ENCODE assay signal across 16 mouse cellular contexts in genomic region chr19:46547565-46547964, GRCm38 (mm10). TPM values are rescaled to one million over a fixed set of nuclear protein-coding genes. Genes with fewer than 3 reads are reported as not detected.
DNase-seq lines count a peak whose midpoint lies in the region; ATAC-seq and TF ChIP-seq lines count a peak whose summit lies in the region.
"Had no signal": no experiment of that assay in that cellular context is flagged by ENCODE, and none has a peak within 500 bp of the region (broad histone marks: within the 10 kb centered on the region; RNA-seq: fewer than 3 reads in every experiment).

No protein-coding gene starts in this region.

- no peaks in the 10 kb centered on the region for H3K4me1 ChIP-seq in heart, embryonic 15.5 days (replicated peaks)
- peaks cover 4% of the 10 kb centered on the region; the same call in 1 of the 2 replicates for H3K4me1 ChIP-seq in lung, postnatal 0 days (ENCODE audit: insufficient read depth, low read depth, low read length)
- H3K4me1 ChIP-seq in hindbrain, embryonic 13.5 days (replicated peaks): peaks cover 12% of the 10 kb centered on the region; the same call in 1 of the 2 replicates
- H3K4me1 ChIP-seq in neural tube, embryonic 14.5 days (ENCODE audit: control insufficient read depth, insufficient read depth, low read length): no peaks in the 10 kb centered on the region
- H3K4me1 ChIP-seq: limb, embryonic 10.5 days; stomach, embryonic 15.5 days had no signal

- no peak for TF ChIP-seq CTCF in lung, postnatal 0 days (IDR thresholded peaks at IDR 0.05)

- no peak for DNase-seq in heart, postnatal 36 days
- peak; percentile 32 for DNase-seq in lung, postnatal 0 days (ENCODE audit: low spot score)
- DNase-seq in lung, adult 18-20 months: no peak
- DNase-seq in cerebellum, adult 11 months: no peak
- DNase-seq in testis, postnatal 14 days (ENCODE audit: low spot score): no peak
- DNase-seq: adrenal gland, postnatal 10 days; cerebellum, postnatal 25 days; gastrocnemius, postnatal 10 days; kidney, postnatal 25 days; thymus, postnatal 25 days had no signal

- no peak overlapping the region for H3K9ac ChIP-seq in heart, embryonic 15.5 days
- H3K9ac ChIP-seq in lung, postnatal 0 days (replicated peaks; ENCODE audit: low read depth): no peak overlapping the region
- H3K9ac ChIP-seq in hindbrain, embryonic 13.5 days: no peak overlapping the region
- H3K9ac ChIP-seq in neural tube, embryonic 14.5 days (replicated peaks; ENCODE audit: low read depth, low read length): no peak overlapping the region
- H3K9ac ChIP-seq: liver, embryonic 15.5 days; stomach, embryonic 15.5 days had no signal

- no peaks in the 10 kb centered on the region for H3K9me3 ChIP-seq in heart, embryonic 15.5 days (replicated peaks)
- no peaks in the 10 kb centered on the region for H3K9me3 ChIP-seq in lung, postnatal 0 days (ENCODE audit: low read length)
- no peaks in the 10 kb centered on the region for H3K9me3 ChIP-seq in hindbrain, embryonic 13.5 days
- no peaks in the 10 kb centered on the region for H3K9me3 ChIP-seq in neural tube, embryonic 14.5 days (ENCODE audit: control insufficient read depth, low read length)
- H3K9me3 ChIP-seq: limb, embryonic 10.5 days; liver, embryonic 15.5 days; stomach, embryonic 15.5 days had no signal

- H3K27ac ChIP-seq in heart, embryonic 15.5 days: no peak overlapping the region
- H3K27ac ChIP-seq in lung, postnatal 0 days (ENCODE audit: low read length): peak overlapping the region; percentile 32; the same call in 1 of the 2 replicates
- peak overlapping the region; percentile 75 for H3K27ac ChIP-seq in hindbrain, embryonic 13.5 days
- H3K27ac ChIP-seq in neural tube, embryonic 14.5 days (ENCODE audit: low read depth, low read length): peak overlapping the region; percentile 41
- H3K27ac ChIP-seq: limb, embryonic 10.5 days; liver, embryonic 15.5 days; stomach, embryonic 15.5 days had no signal

- TF ChIP-seq EP300 in lung, postnatal 0 days (IDR thresholded peaks at IDR 0.05): no peak

- WGBS in heart, embryonic 15.5 days: 72% methylated on average over 6 of the region's 6 CpGs
- WGBS in lung, postnatal 0 days: 57% methylated on average over 6 of the region's 6 CpGs
- WGBS in hindbrain, embryonic 13.5 days: 66% methylated on average over 6 of the region's 6 CpGs
- 61% methylated on average over 6 of the region's 6 CpGs for WGBS in neural tube, embryonic 14.5 days

- no peaks in the 10 kb centered on the region for H3K27me3 ChIP-seq in heart, embryonic 15.5 days
- H3K27me3 ChIP-seq in lung, postnatal 0 days (replicated peaks; ENCODE audit: insufficient read depth, low read length): no peaks in the 10 kb centered on the region
- H3K27me3 ChIP-seq in hindbrain, embryonic 13.5 days: no peaks in the 10 kb centered on the region
- H3K27me3 ChIP-seq in neural tube, embryonic 14.5 days (ENCODE audit: control insufficient read depth, insufficient read depth, low read length): no peaks in the 10 kb centered on the region
- H3K27me3 ChIP-seq: liver, embryonic 15.5 days; stomach, embryonic 15.5 days had no signal

- no peak overlapping the region for H3K4me2 ChIP-seq in heart, embryonic 15.5 days
- H3K4me2 ChIP-seq in lung, postnatal 0 days (replicated peaks; ENCODE audit: low read depth, low read length): no peak overlapping the region
- no peak overlapping the region for H3K4me2 ChIP-seq in hindbrain, embryonic 13.5 days
- H3K4me2 ChIP-seq in neural tube, embryonic 14.5 days (ENCODE audit: low read depth, low read length): no peak overlapping the region
- H3K4me2 ChIP-seq: liver, embryonic 15.5 days; stomach, embryonic 15.5 days had no signal

- 0 out of 2 replicates have a peak, but pooled peaks have one; percentile 60 for ATAC-seq in heart, embryonic 15.5 days (replicated peaks; ENCODE audit: insufficient number of reproducible peaks, insufficient read depth, low FRiP score, low read depth)
- ATAC-seq in lung, postnatal 0 days: peak; percentile 62
- ATAC-seq in hindbrain, embryonic 13.5 days (ENCODE audit: low FRiP score): no peak
- no peak for ATAC-seq in neural tube, embryonic 14.5 days (ENCODE audit: low read depth)

- no peak overlapping the region for H3K4me3 ChIP-seq in heart, embryonic 15.5 days
- no peak overlapping the region for H3K4me3 ChIP-seq in lung, postnatal 0 days (ENCODE audit: low read depth, low read length)
- H3K4me3 ChIP-seq in hindbrain, embryonic 13.5 days: no peak overlapping the region
- no peak overlapping the region for H3K4me3 ChIP-seq in neural tube, embryonic 14.5 days (ENCODE audit: low read depth, low read length)
- H3K4me3 ChIP-seq: limb, embryonic 10.5 days; liver, embryonic 15.5 days; stomach, embryonic 15.5 days had no signal

- peaks cover 20% of the 10 kb centered on the region for H3K36me3 ChIP-seq in heart, embryonic 15.5 days
- H3K36me3 ChIP-seq in lung, postnatal 0 days (ENCODE audit: insufficient read depth, low read length): no peaks in the 10 kb centered on the region
- H3K36me3 ChIP-seq in hindbrain, embryonic 13.5 days: peaks cover 69% of the 10 kb centered on the region
- peaks cover 25% of the 10 kb centered on the region for H3K36me3 ChIP-seq in neural tube, embryonic 14.5 days (ENCODE audit: control insufficient read depth, insufficient read depth, low read length)

- intact Hi-C loops in heart, postnatal 36 days (cut with DNase I): no loop called here

RNA-seq across cellular contexts. Expression of gene Arl3, which starts 25.4 kb away (rescaled TPM):
- 86.9 and 91.8 TPM in 2 replicates for polyA plus RNA-seq in heart, embryonic 15.5 days (2015; fragmentation: Nextera tagmentation; extraction: Ambion mirVana)
- total RNA-seq in heart, postnatal 36 days (2021): 10 to 100 TPM; 38.5 to 40.4 TPM
- polyA plus RNA-seq in lung, postnatal 0 days (2015; fragmentation: Nextera tagmentation; extraction: Ambion mirVana): 52.6 and 70.9 TPM in 2 replicates
- polyA plus RNA-seq in hindbrain, embryonic 13.5 days (2015; fragmentation: Nextera tagmentation; extraction: Ambion mirVana): 212 and 220 TPM in 2 replicates
- 134 and 160 TPM in 2 replicates for polyA plus RNA-seq in neural tube, embryonic 14.5 days (2014; fragmentation: Nextera tagmentation; extraction: Ambion mirVana)

RNA-seq across cellular contexts. Expression of gene Sfxn2, which starts 25.6 kb away (rescaled TPM):
- 8.8 and 10.9 TPM in 2 replicates for polyA plus RNA-seq in heart, embryonic 15.5 days (2015; fragmentation: Nextera tagmentation; extraction: Ambion mirVana)
- total RNA-seq in heart, postnatal 36 days (2021): 1 to 10 TPM; 3.1 to 3.5 TPM
- polyA plus RNA-seq in lung, postnatal 0 days (2015; fragmentation: Nextera tagmentation; extraction: Ambion mirVana): 18.4 and 19.6 TPM in 2 replicates
- polyA plus RNA-seq in hindbrain, embryonic 13.5 days (2015; fragmentation: Nextera tagmentation; extraction: Ambion mirVana): 10.3 and 12.6 TPM in 2 replicates
- 10.5 and 10.7 TPM in 2 replicates for polyA plus RNA-seq in neural tube, embryonic 14.5 days (2014; fragmentation: Nextera tagmentation; extraction: Ambion mirVana)

RNA-seq across cellular contexts. Expression of gene Trim8, which starts 46.1 kb away (rescaled TPM):
- 15.9 and 19.2 TPM in 2 replicates for polyA plus RNA-seq in heart, embryonic 15.5 days (2015; fragmentation: Nextera tagmentation; extraction: Ambion mirVana)
- total RNA-seq in heart, postnatal 36 days (2021): 10 to 100 TPM; 38.7 to 40.0 TPM
- 34.1 and 34.8 TPM in 2 replicates for polyA plus RNA-seq in lung, postnatal 0 days (2015; fragmentation: Nextera tagmentation; extraction: Ambion mirVana)
- polyA plus RNA-seq in hindbrain, embryonic 13.5 days (2015; fragmentation: Nextera tagmentation; extraction: Ambion mirVana): 29.7 and 31.6 TPM in 2 replicates
- 32.2 and 37.5 TPM in 2 replicates for polyA plus RNA-seq in neural tube, embryonic 14.5 days (2014; fragmentation: Nextera tagmentation; extraction: Ambion mirVana)

RNA-seq across cellular contexts. Expression of gene Wbp1l, which starts 51.3 kb away (rescaled TPM):
- polyA plus RNA-seq in heart, embryonic 15.5 days (2015; fragmentation: Nextera tagmentation; extraction: Ambion mirVana): 51.6 and 58.6 TPM in 2 replicates
- 10 to 100 TPM; 51.2 to 59.1 TPM for total RNA-seq in heart, postnatal 36 days (2021)
- 34.6 and 37.4 TPM in 2 replicates for polyA plus RNA-seq in lung, postnatal 0 days (2015; fragmentation: Nextera tagmentation; extraction: Ambion mirVana)
- 42.2 and 44.5 TPM in 2 replicates for polyA plus RNA-seq in hindbrain, embryonic 13.5 days (2015; fragmentation: Nextera tagmentation; extraction: Ambion mirVana)
- 28.2 and 35.2 TPM in 2 replicates for polyA plus RNA-seq in neural tube, embryonic 14.5 days (2014; fragmentation: Nextera tagmentation; extraction: Ambion mirVana)

Comparison
In these comparisons a context has a peak if more than half of its experiments do, and no peak if none do; other contexts are left out.
1. ATAC-seq: peak in heart, embryonic 15.5 days (single experiment) and lung, postnatal 0 days (single experiment); none in hindbrain, embryonic 13.5 days (single experiment) and neural tube, embryonic 14.5 days (single experiment).